14 mouse cellular contexts compared by ENCODE assay signal in the genomic region with DNA sequence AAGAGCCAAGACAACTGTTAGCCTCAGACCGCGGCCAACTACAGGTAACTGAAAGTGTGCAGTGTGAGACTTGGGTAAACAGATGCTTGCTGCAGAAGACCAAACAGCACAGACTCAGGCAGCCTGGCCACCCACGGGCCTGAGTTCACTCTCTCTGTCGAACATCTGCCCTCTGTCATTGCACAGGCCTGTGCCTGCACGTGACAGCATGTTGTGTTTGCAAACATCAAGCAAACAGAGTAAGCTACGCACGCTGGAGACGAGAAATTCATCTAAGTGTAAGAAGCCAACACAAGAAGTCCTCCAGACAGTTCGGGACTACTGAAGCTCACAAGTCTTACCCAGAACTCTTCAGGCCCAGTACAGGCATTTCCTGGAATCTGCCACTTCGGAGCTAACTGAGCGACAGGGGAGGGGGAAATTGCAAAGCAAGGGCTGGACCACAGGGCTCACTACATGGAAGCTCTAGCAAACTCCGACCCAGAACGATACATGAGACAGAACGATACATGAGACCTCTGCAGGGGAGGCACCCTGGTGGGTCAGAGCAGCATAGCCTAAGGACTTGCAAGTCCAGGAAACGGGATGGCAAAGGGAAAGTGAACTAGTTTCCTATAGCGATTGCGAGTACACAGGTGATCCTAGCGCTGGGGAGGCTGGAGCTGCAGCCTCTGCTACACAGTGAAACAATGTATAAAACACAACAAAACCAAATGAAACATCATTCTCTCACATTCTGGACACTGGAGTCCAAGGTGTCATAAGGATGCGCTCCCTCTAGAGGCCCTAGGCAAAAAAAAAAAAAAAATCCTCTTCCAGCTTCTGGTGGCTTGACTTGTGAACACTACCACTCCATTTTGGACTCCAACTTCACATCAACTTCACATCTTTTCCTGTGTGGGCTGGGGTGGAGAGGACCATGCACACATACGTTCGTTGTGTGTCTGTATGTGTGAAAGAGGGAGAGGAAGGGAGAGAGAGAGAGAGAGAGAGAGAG. TPM values are rescaled to one million over a fixed set of nuclear protein-coding genes. Genes with fewer than 3 reads are reported as not detected.
DNase-seq lines count a peak whose midpoint lies in the region; ATAC-seq and TF ChIP-seq lines count a peak whose summit lies in the region.
"Had no signal": no experiment of that assay in that cellular context is flagged by ENCODE, and none has a peak within 500 bp of the region (broad histone marks: within the 10 kb centered on the region; RNA-seq: fewer than 3 reads in every experiment).

No protein-coding gene starts in this region.

- peak; percentile 2; the same call in 1 of the 2 replicates for TF ChIP-seq CTCF in heart, postnatal 0 days (IDR thresholded peaks at IDR 0.05; ENCODE audit: low read depth)

- H3K36me3 ChIP-seq in heart, postnatal 0 days (replicated peaks; ENCODE audit: control insufficient read depth, insufficient read depth, low read length): no peaks in the 10 kb centered on the region
- H3K36me3 ChIP-seq in heart, embryonic 12.5 days: no peaks in the 10 kb centered on the region
- H3K36me3 ChIP-seq in megakaryocyte, embryonic 14.5 days (replicated peaks; ENCODE audit: low read length): peaks cover 12% of the 10 kb centered on the region
- peaks cover 15% of the 10 kb centered on the region for H3K36me3 ChIP-seq in limb, embryonic 10.5 days
- no peaks in the 10 kb centered on the region for H3K36me3 ChIP-seq in stomach, embryonic 16.5 days (ENCODE audit: control insufficient read depth, insufficient read depth, low read length)
- 0 out of 2 replicates have a peak, but pooled peaks cover 3% of the 10 kb centered on the region for H3K36me3 ChIP-seq in midbrain, embryonic 13.5 days

- no peak overlapping the region for H3K9ac ChIP-seq in heart, postnatal 0 days (replicated peaks; ENCODE audit: low read depth, low read length)
- no peak overlapping the region for H3K9ac ChIP-seq in heart, embryonic 12.5 days
- H3K9ac ChIP-seq in stomach, embryonic 16.5 days (ENCODE audit: low read length): peak overlapping the region; percentile 22; the same call in 1 of the 2 replicates
- H3K9ac ChIP-seq in midbrain, embryonic 13.5 days (replicated peaks): no peak overlapping the region
- H3K9ac ChIP-seq: hindbrain, embryonic 14.5 days had no signal

- no peak overlapping the region for H3K4me3 ChIP-seq in heart, postnatal 0 days (ENCODE audit: low read depth, low read length)
- no peak overlapping the region for H3K4me3 ChIP-seq in heart, embryonic 12.5 days
- peak overlapping the region; percentile 28 for H3K4me3 ChIP-seq in megakaryocyte, embryonic 14.5 days (replicated peaks)
- no peak overlapping the region for H3K4me3 ChIP-seq in limb, embryonic 10.5 days
- no peak overlapping the region for H3K4me3 ChIP-seq in stomach, embryonic 16.5 days (replicated peaks; ENCODE audit: low read length)
- no peak overlapping the region for H3K4me3 ChIP-seq in midbrain, embryonic 13.5 days (replicated peaks)
- H3K4me3 ChIP-seq: gastrocnemius, adult 2 months; layer of hippocampus, adult 2 months had no signal

- ATAC-seq in heart, postnatal 0 days (ENCODE audit: insufficient read depth, low read depth): no peak
- no peak for ATAC-seq in heart, embryonic 12.5 days (ENCODE audit: insufficient number of reproducible peaks, low FRiP score)
- ATAC-seq in megakaryocyte, adult 5-6 weeks (ENCODE audit: poor library complexity, severe bottlenecking): no peak
- no peak for ATAC-seq in stomach, embryonic 16.5 days (ENCODE audit: insufficient read depth, low FRiP score)
- no peak for ATAC-seq in midbrain, embryonic 13.5 days

- no peak overlapping the region for H3K27ac ChIP-seq in heart, postnatal 0 days (ENCODE audit: low read depth)
- H3K27ac ChIP-seq in heart, embryonic 12.5 days (ENCODE audit: poor library complexity, severe bottlenecking): no peak overlapping the region; the same call in 1 of the 2 replicates
- peak overlapping the region; percentile 47; the same call in 1 of the 2 replicates for H3K27ac ChIP-seq in limb, embryonic 10.5 days
- H3K27ac ChIP-seq in stomach, embryonic 16.5 days (ENCODE audit: low read length): peak overlapping the region; percentile 5; the same call in 1 of the 2 replicates
- no peak overlapping the region for H3K27ac ChIP-seq in midbrain, embryonic 13.5 days
- H3K27ac ChIP-seq: gastrocnemius, adult 2 months; hindbrain, embryonic 14.5 days; macrophage had no signal

- peaks cover 8% of the 10 kb centered on the region; the same call in 1 of the 2 replicates for H3K4me1 ChIP-seq in heart, postnatal 0 days (ENCODE audit: control insufficient read depth, insufficient read depth)
- peaks cover 69% of the 10 kb centered on the region for H3K4me1 ChIP-seq in heart, embryonic 12.5 days (replicated peaks)
- peaks cover 71% of the 10 kb centered on the region for H3K4me1 ChIP-seq in megakaryocyte, embryonic 14.5 days
- peaks cover 78% of the 10 kb centered on the region for H3K4me1 ChIP-seq in limb, embryonic 10.5 days
- H3K4me1 ChIP-seq in stomach, embryonic 16.5 days (ENCODE audit: control insufficient read depth, insufficient read depth, low read length): peaks cover 19% of the 10 kb centered on the region; the same call in 1 of the 2 replicates
- H3K4me1 ChIP-seq in midbrain, embryonic 13.5 days (replicated peaks): peaks cover 13% of the 10 kb centered on the region

- no peaks in the 10 kb centered on the region for H3K9me3 ChIP-seq in heart, postnatal 0 days (replicated peaks; ENCODE audit: control insufficient read depth, low read length)
- no peaks in the 10 kb centered on the region for H3K9me3 ChIP-seq in heart, embryonic 12.5 days (replicated peaks)
- H3K9me3 ChIP-seq in megakaryocyte, embryonic 14.5 days: peaks cover 8% of the 10 kb centered on the region
- 0 out of 2 replicates have a peak, but pooled peaks cover 2% of the 10 kb centered on the region for H3K9me3 ChIP-seq in limb, embryonic 10.5 days (replicated peaks)
- H3K9me3 ChIP-seq in stomach, embryonic 16.5 days (replicated peaks; ENCODE audit: control insufficient read depth, low read length): no peaks in the 10 kb centered on the region
- H3K9me3 ChIP-seq in midbrain, embryonic 13.5 days: 0 out of 2 replicates have a peak, but pooled peaks cover 2% of the 10 kb centered on the region

- H3K27me3 ChIP-seq in heart, postnatal 0 days (ENCODE audit: control insufficient read depth, insufficient read depth, low read length): no peaks in the 10 kb centered on the region
- no peaks in the 10 kb centered on the region for H3K27me3 ChIP-seq in heart, embryonic 12.5 days (replicated peaks)
- peaks cover 2% of the 10 kb centered on the region for H3K27me3 ChIP-seq in megakaryocyte, embryonic 14.5 days (replicated peaks)
- H3K27me3 ChIP-seq in limb, embryonic 10.5 days (ENCODE audit: low read depth, poor library complexity, severe bottlenecking): no peaks in the 10 kb centered on the region
- no peaks in the 10 kb centered on the region for H3K27me3 ChIP-seq in stomach, embryonic 16.5 days (ENCODE audit: control insufficient read depth, insufficient read depth, low read length)
- peaks cover 5% of the 10 kb centered on the region; the same call in 1 of the 2 replicates for H3K27me3 ChIP-seq in midbrain, embryonic 13.5 days

- WGBS in heart, postnatal 0 days: 69% methylated on average over 21 of the region's 21 CpGs
- 63% methylated on average over 21 of the region's 21 CpGs for WGBS in heart, embryonic 12.5 days
- WGBS in limb, embryonic 10.5 days: 72% methylated on average over 21 of the region's 21 CpGs
- WGBS in stomach, embryonic 16.5 days: 49% methylated on average over 21 of the region's 21 CpGs
- 86% methylated on average over 21 of the region's 21 CpGs for WGBS in midbrain, embryonic 13.5 days

- no peak for DNase-seq in heart, postnatal 0 days (ENCODE audit: low spot score)
- no peak for DNase-seq in limb, embryonic 10.5 days (ENCODE audit: low spot score)
- DNase-seq in adrenal gland, postnatal 10 days: no peak
- DNase-seq: adrenal gland, adult 2 months; cerebellum, postnatal 36 days; gastrocnemius, adult 2 months had no signal

- no peak for TF ChIP-seq EP300 in heart, postnatal 0 days (IDR thresholded peaks at IDR 0.05; ENCODE audit: low read depth)

- no peak overlapping the region for H3K4me2 ChIP-seq in heart, postnatal 0 days (ENCODE audit: low read depth, low read length)
- no peak overlapping the region for H3K4me2 ChIP-seq in heart, embryonic 12.5 days
- no peak overlapping the region for H3K4me2 ChIP-seq in stomach, embryonic 16.5 days (ENCODE audit: low read depth, low read length)
- H3K4me2 ChIP-seq in midbrain, embryonic 13.5 days (replicated peaks): no peak overlapping the region
- H3K4me2 ChIP-seq: hindbrain, embryonic 14.5 days had no signal

RNA-seq across cellular contexts. Expression of a gene that starts 18.0 kb away (rescaled TPM):
- 2.6 and 5.7 TPM in 2 replicates for total RNA-seq in heart, postnatal 0 days (2014; rRNA removed; ENCODE audit: low replicate concordance)
- 3.6 and 5.5 TPM in 2 replicates for polyA plus RNA-seq in heart, postnatal 0 days (2015; fragmentation: Nextera tagmentation; extraction: Ambion mirVana)
- 15.4 and 16.9 TPM in 2 replicates for polyA plus RNA-seq in heart, embryonic 12.5 days (2016; fragmentation: Nextera tagmentation; extraction: Ambion mirVana)
- polyA plus RNA-seq in megakaryocyte, embryonic 14.5 days (2012; ENCODE audit: insufficient read depth, low replicate concordance): 7.7 and 10.1 TPM in 2 replicates
- 61.3 and 80.9 TPM in 2 replicates for total RNA-seq in megakaryocyte, adult 5-6 weeks (2015)
- 60.0 and 74.7 TPM in 2 replicates for total RNA-seq in megakaryocyte, adult 5-6 weeks (2017)
- polyA plus RNA-seq in limb, embryonic 10.5 days (2016; fragmentation: Nextera tagmentation; extraction: Ambion mirVana): 23.8 and 30.8 TPM in 2 replicates
- 22.6 and 24.1 TPM in 2 replicates for polyA plus RNA-seq in stomach, embryonic 16.5 days (2015; fragmentation: Nextera tagmentation; extraction: Ambion mirVana)
- total RNA-seq in adrenal gland, postnatal 10 days (2021): 10 to 100 TPM; 47.3 to 50.3 TPM
- polyA plus RNA-seq in midbrain, embryonic 13.5 days (2015; fragmentation: Nextera tagmentation; extraction: Ambion mirVana): 26.5 and 30.4 TPM in 2 replicates

Comparison
In these comparisons a context has a peak if more than half of its experiments do, and no peak if none do; other contexts are left out.
1. H3K27ac ChIP-seq: peak in limb, embryonic 10.5 days (single experiment) and stomach, embryonic 16.5 days (single experiment); none in heart, postnatal 0 days (single experiment), heart, embryonic 12.5 days (single experiment) and midbrain, embryonic 13.5 days (single experiment).